Mouse (Mus musculus): ENCODE data around the gene F2r. TPM values are rescaled to one million over a fixed set of nuclear protein-coding genes. Genes with fewer than 3 reads are reported as not detected.

F2r gene
- polyA plus RNA-seq, 1 experiment from 2014 or later: 107 TPM

DNA sequence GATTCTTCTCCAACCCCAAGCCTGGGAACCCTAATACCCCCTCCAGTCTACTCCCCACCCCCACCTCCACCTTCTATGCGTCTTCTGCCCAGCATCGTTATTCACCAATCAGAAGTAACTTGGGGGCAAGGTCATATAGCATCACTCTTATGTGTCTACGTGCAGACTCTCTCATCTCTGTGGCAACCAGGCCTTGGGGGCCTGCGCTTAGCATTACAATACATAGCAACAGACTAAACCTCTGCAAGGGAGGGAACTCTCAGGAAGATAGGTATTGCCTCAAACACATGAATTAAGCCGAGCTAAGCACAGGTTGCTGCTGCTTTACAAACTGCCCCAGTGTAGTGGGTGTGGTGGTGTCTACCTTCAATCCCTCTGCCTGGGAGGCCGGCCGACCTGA lies 21.6 kb downstream of the F2r start:
- ATAC-seq (replicated peaks; ENCODE audit: extremely low read depth, insufficient read depth, low FRiP score): no peak
- H3K4me3 ChIP-seq (ENCODE audit: low read length): no peak overlapping the region
- no peak overlapping the region for H3K9ac ChIP-seq (ENCODE audit: low read length)
- H3K9me3 ChIP-seq (replicated peaks; ENCODE audit: control insufficient read depth, low read length): no peaks in the 10 kb centered on the region
- H3K27me3 ChIP-seq (ENCODE audit: control insufficient read depth, insufficient read depth, low read length): no peaks in the 10 kb centered on the region
- peaks cover 16% of the 10 kb centered on the region; the same call in 1 of the 2 replicates for H3K36me3 ChIP-seq (ENCODE audit: control insufficient read depth, insufficient read depth)
- peaks cover 8% of the 10 kb centered on the region for H3K4me1 ChIP-seq (ENCODE audit: control insufficient read depth, insufficient read depth, low read length)
- H3K4me2 ChIP-seq (ENCODE audit: low read depth, low read length): no peak overlapping the region
- H3K27ac ChIP-seq (ENCODE audit: low read length): no peak overlapping the region
- 84% methylated on average over 7 of the region's 7 CpGs for WGBS

GRCm38 (mm10) chr13:95595921-95596320 lies 22.4 kb downstream of the F2r start:
- Histone ChIP-seq H3K36me3 (ENCODE audit: control insufficient read depth, insufficient read depth) (peaks cover 9% of the 10 kb centered on the region; the same call in 1 of the 2 replicates), H3K27me3 (ENCODE audit: control insufficient read depth, insufficient read depth, low read length) (no peaks in the 10 kb centered on the region), H3K4me2 (ENCODE audit: low read depth, low read length) (no peak overlapping the region), H3K4me3 (ENCODE audit: low read length) (no peak overlapping the region), H3K4me1 (ENCODE audit: control insufficient read depth, insufficient read depth, low read length) (peaks cover 8% of the 10 kb centered on the region), H3K9ac (ENCODE audit: low read length) (no peak overlapping the region), H3K9me3 (replicated peaks; ENCODE audit: control insufficient read depth, low read length) (no peaks in the 10 kb centered on the region), H3K27ac (ENCODE audit: low read length) (no peak overlapping the region)
- 51% methylated on average over 5 of the region's 5 CpGs for WGBS
- ATAC-seq (replicated peaks; ENCODE audit: extremely low read depth, insufficient read depth, low FRiP score): no peak

- Histone ChIP-seq H3K4me1 (ENCODE audit: control insufficient read depth, insufficient read depth, low read length) (peaks cover 8% of the 10 kb centered on the region), H3K27me3 (ENCODE audit: control insufficient read depth, insufficient read depth, low read length) (no peaks in the 10 kb centered on the region), H3K9ac (ENCODE audit: low read length) (no peak overlapping the region), H3K4me3 (ENCODE audit: low read length) (no peak overlapping the region), H3K36me3 (ENCODE audit: control insufficient read depth, insufficient read depth) (0 out of 2 replicates have a peak, but pooled peaks cover 4% of the 10 kb centered on the region), H3K27ac (ENCODE audit: low read length) (no peak overlapping the region), H3K9me3 (replicated peaks; ENCODE audit: control insufficient read depth, low read length) (no peaks in the 10 kb centered on the region), H3K4me2 (ENCODE audit: low read depth, low read length) (no peak overlapping the region)
- WGBS: 63% methylated on average over 7 of the region's 7 CpGs
- ATAC-seq (replicated peaks; ENCODE audit: extremely low read depth, insufficient read depth, low FRiP score): 0 out of 2 replicates have a peak, but pooled peaks have one; percentile 37
These were observed 22.9 kb downstream of the F2r start for GRCm38 (mm10) chr13:95595411-95595810.

- ATAC-seq (replicated peaks; ENCODE audit: extremely low read depth, insufficient read depth, low FRiP score): peak; percentile 32; the same call in 1 of the 2 replicates
- 49% methylated on average over 10 of the region's 10 CpGs for WGBS
- no peaks in the 10 kb centered on the region for H3K9me3 ChIP-seq (replicated peaks; ENCODE audit: control insufficient read depth, low read length)
- H3K27me3 ChIP-seq (ENCODE audit: control insufficient read depth, insufficient read depth, low read length): no peaks in the 10 kb centered on the region
- no peaks in the 10 kb centered on the region for H3K36me3 ChIP-seq (ENCODE audit: control insufficient read depth, insufficient read depth)
- peaks cover 5% of the 10 kb centered on the region; the same call in 1 of the 2 replicates for H3K4me1 ChIP-seq (ENCODE audit: control insufficient read depth, insufficient read depth, low read length)
- no peak overlapping the region for H3K27ac ChIP-seq (ENCODE audit: low read length)
- no peak overlapping the region for H3K9ac ChIP-seq (ENCODE audit: low read length)
- H3K4me2 ChIP-seq (ENCODE audit: low read depth, low read length): no peak overlapping the region
- no peak overlapping the region for H3K4me3 ChIP-seq (ENCODE audit: low read length)
These were observed 25.4 kb downstream of the F2r start for GRCm38 (mm10) chr13:95592860-95593259.

DNA sequence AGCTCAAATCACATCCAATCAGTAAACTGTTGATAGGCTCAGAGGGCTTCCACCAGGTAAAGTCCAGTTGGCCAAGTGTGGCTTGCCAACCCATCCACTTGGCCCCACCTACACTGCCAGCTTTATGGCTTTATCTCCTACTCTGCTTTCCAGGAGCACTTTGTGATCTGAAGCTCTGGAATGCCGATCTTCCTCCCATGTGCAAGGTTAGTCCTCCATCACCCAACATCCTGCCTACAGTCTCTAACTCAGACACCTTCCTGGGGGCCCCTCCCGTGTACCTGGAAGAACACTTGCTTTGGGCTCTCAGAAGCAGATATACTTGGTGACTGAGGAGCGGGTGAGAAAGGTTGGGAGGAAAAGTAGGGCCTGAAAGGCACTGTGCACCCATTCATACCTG lies 26.7 kb downstream of the F2r start:
- no peaks in the 10 kb centered on the region for H3K27me3 ChIP-seq (ENCODE audit: control insufficient read depth, insufficient read depth, low read length)
- H3K9me3 ChIP-seq (replicated peaks; ENCODE audit: control insufficient read depth, low read length): no peaks in the 10 kb centered on the region
- H3K4me1 ChIP-seq (ENCODE audit: control insufficient read depth, insufficient read depth, low read length): peaks cover 5% of the 10 kb centered on the region; the same call in 1 of the 2 replicates
- ATAC-seq (replicated peaks; ENCODE audit: extremely low read depth, insufficient read depth, low FRiP score): no peak
- no peak overlapping the region for H3K27ac ChIP-seq (ENCODE audit: low read length)
- H3K4me3 ChIP-seq (ENCODE audit: low read length): no peak overlapping the region
- no peaks in the 10 kb centered on the region for H3K36me3 ChIP-seq (ENCODE audit: control insufficient read depth, insufficient read depth)
- no peak overlapping the region for H3K4me2 ChIP-seq (ENCODE audit: low read depth, low read length)
- 86% methylated on average over 3 of the region's 3 CpGs for WGBS
- no peak overlapping the region for H3K9ac ChIP-seq (ENCODE audit: low read length)

- no peaks in the 10 kb centered on the region for H3K27me3 ChIP-seq (ENCODE audit: control insufficient read depth, insufficient read depth, low read length)
- 89% methylated on average over 4 of the region's 4 CpGs for WGBS
- no peak overlapping the region for H3K27ac ChIP-seq (ENCODE audit: low read length)
- H3K9me3 ChIP-seq (replicated peaks; ENCODE audit: control insufficient read depth, low read length): no peaks in the 10 kb centered on the region
- H3K4me3 ChIP-seq (ENCODE audit: low read length): no peak overlapping the region
- no peak for ATAC-seq (replicated peaks; ENCODE audit: extremely low read depth, insufficient read depth, low FRiP score)
- H3K4me1 ChIP-seq (ENCODE audit: control insufficient read depth, insufficient read depth, low read length): peaks cover 3% of the 10 kb centered on the region; the same call in 1 of the 2 replicates
- no peaks in the 10 kb centered on the region for H3K36me3 ChIP-seq (ENCODE audit: control insufficient read depth, insufficient read depth)
- no peak overlapping the region for H3K9ac ChIP-seq (ENCODE audit: low read length)
- H3K4me2 ChIP-seq (ENCODE audit: low read depth, low read length): no peak overlapping the region
These were observed 30.7 kb downstream of the F2r start for GRCm38 (mm10) chr13:95587628-95588027.

DNA sequence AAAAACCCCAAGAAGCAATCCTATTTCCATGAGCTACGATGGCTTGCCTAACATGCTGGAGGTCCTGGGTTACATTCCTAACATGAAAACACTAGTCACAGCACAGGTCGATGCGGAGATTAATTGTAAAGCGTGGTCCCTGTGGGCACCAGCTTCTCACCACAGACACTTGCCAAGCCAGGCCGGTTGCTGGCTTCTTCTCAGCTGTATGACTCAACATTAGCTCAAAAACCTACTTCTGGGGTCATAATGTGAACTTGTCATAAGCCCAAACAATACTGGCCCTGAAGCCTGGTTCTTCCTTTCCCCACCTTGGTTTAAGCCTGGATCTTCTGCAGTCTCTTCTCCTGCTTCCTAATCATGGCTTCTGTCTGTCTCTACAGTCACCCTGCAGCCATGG lies 33.4 kb downstream of the F2r start:
- H3K36me3 ChIP-seq (ENCODE audit: control insufficient read depth, insufficient read depth): no peaks in the 10 kb centered on the region
- H3K27ac ChIP-seq (ENCODE audit: low read length): no peak overlapping the region
- no peak overlapping the region for H3K4me3 ChIP-seq (ENCODE audit: low read length)
- no peaks in the 10 kb centered on the region for H3K9me3 ChIP-seq (replicated peaks; ENCODE audit: control insufficient read depth, low read length)
- no peak overlapping the region for H3K4me2 ChIP-seq (ENCODE audit: low read depth, low read length)
- 84% methylated on average over 5 of the region's 5 CpGs for WGBS
- no peaks in the 10 kb centered on the region for H3K27me3 ChIP-seq (ENCODE audit: control insufficient read depth, insufficient read depth, low read length)
- H3K4me1 ChIP-seq (ENCODE audit: control insufficient read depth, insufficient read depth, low read length): 0 out of 2 replicates have a peak, but pooled peaks cover 2% of the 10 kb centered on the region
- ATAC-seq (replicated peaks; ENCODE audit: extremely low read depth, insufficient read depth, low FRiP score): no peak
- no peak overlapping the region for H3K9ac ChIP-seq (ENCODE audit: low read length)

GRCm38 (mm10) chr13:95583237-95584189 lies 34.8 kb downstream of the F2r start:
- Histone ChIP-seq H3K9me3 (replicated peaks; ENCODE audit: control insufficient read depth, low read length) (no peaks in the 10 kb centered on the region), H3K9ac (ENCODE audit: low read length) (no peak overlapping the region), H3K27me3 (ENCODE audit: control insufficient read depth, insufficient read depth, low read length) (no peaks in the 10 kb centered on the region), H3K4me2 (ENCODE audit: low read depth, low read length) (no peak overlapping the region), H3K36me3 (ENCODE audit: control insufficient read depth, insufficient read depth) (no peaks in the 10 kb centered on the region), H3K4me3 (ENCODE audit: low read length) (no peak overlapping the region), H3K27ac (ENCODE audit: low read length) (no peak overlapping the region), H3K4me1 (ENCODE audit: control insufficient read depth, insufficient read depth, low read length) (0 out of 2 replicates have a peak, but pooled peaks cover 2% of the 10 kb centered on the region)
- WGBS: 56% methylated on average over 19 of the region's 19 CpGs
- no peak for ATAC-seq (replicated peaks; ENCODE audit: extremely low read depth, insufficient read depth, low FRiP score)

DNA sequence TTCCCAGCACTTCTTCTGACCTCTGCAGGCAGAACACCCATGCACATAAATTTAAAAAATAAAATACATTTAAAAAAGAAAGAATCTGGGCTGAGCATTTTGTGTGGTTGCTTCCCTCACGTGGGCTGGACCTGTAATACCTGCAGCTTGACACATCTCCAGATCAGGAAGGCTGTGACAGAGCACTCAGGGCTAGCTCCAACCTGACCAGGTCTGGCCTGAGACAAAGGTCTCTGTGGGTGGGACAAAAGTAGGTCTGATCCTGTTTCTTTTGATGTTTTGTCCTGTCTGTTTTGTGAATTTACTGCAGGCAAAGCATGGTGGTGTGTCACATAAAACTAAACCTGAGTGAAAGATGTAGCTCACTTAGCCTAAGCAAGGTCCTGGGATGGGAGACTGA lies 36.4 kb downstream of the F2r start:
- WGBS: 70% methylated on average over 1 of the region's 1 CpGs
- no peak for ATAC-seq (replicated peaks; ENCODE audit: extremely low read depth, insufficient read depth, low FRiP score)
- Histone ChIP-seq H3K4me3 (ENCODE audit: low read length) (no peak overlapping the region), H3K9ac (ENCODE audit: low read length) (no peak overlapping the region), H3K36me3 (ENCODE audit: control insufficient read depth, insufficient read depth) (no peaks in the 10 kb centered on the region), H3K4me1 (ENCODE audit: control insufficient read depth, insufficient read depth, low read length) (0 out of 2 replicates have a peak, but pooled peaks cover 2% of the 10 kb centered on the region), H3K4me2 (ENCODE audit: low read depth, low read length) (no peak overlapping the region), H3K27me3 (ENCODE audit: control insufficient read depth, insufficient read depth, low read length) (no peaks in the 10 kb centered on the region), H3K27ac (ENCODE audit: low read length) (no peak overlapping the region), H3K9me3 (replicated peaks; ENCODE audit: control insufficient read depth, low read length) (no peaks in the 10 kb centered on the region)
